Mouse (Mus musculus) heart, embryonic 14.5 days (tissue): ENCODE measurements around the gene Pih1d1. TPM values are rescaled to one million over a fixed set of nuclear protein-coding genes. Genes with fewer than 3 reads are reported as not detected.

Experiments used
- ATAC-seq: fragments of 200-750 bp; cut with Nextera tagmentation; 2 replicates; pipeline ENCODE4 v1.8.0; 2017; ENCODE audit warnings: low read depth, moderate TSS enrichment; ENCODE audit not compliant: insufficient number of reproducible peaks, insufficient read depth, low FRiP score
- H3K27ac ChIP-seq, 2 experiments: fragments of 200-500 bp in 1 of 2; fragments of 300-500 bp in 1 of 2; sonication (generic) in 1 of 2; replicated peaks in 1 of 2; 2 replicates each; pipeline ENCODE4 v1.5.1; 2012 to 2014; ENCODE audit warnings: low read depth in 2 of 2, low read length in 2 of 2, control low read depth in 1 of 2, mild to moderate bottlenecking in 1 of 2, mixed read lengths in 1 of 2; ENCODE audit not compliant: control insufficient read depth in 1 of 2, insufficient read depth in 1 of 2
- H3K27me3 ChIP-seq: fragments of 300-500 bp; sonication (generic); 2 replicates; pipeline ENCODE4 v1.6.1; 2014; ENCODE audit warnings: mild to moderate bottlenecking, low read length, control low read depth; ENCODE audit not compliant: control insufficient read depth, insufficient read depth
- H3K36me3 ChIP-seq: fragments of 300-500 bp; sonication (generic); 2 replicates; pipeline ENCODE4 v1.6.1; 2014; ENCODE audit warnings: mild to moderate bottlenecking, control low read depth, low read length, mixed read lengths; ENCODE audit not compliant: control insufficient read depth, insufficient read depth
- H3K4me1 ChIP-seq, 2 experiments: fragments of 200-500 bp in 1 of 2; fragments of 300-500 bp in 1 of 2; sonication (generic) in 1 of 2; 2 replicates each; pipeline ENCODE4 v1.6.1; 2012 to 2014; ENCODE audit warnings: low read length in 2 of 2, control low read depth in 1 of 2, mixed read lengths in 1 of 2; ENCODE audit not compliant: control insufficient read depth in 2 of 2, insufficient read depth in 2 of 2
- H3K4me2 ChIP-seq: fragments of 300-500 bp; sonication (generic); 2 replicates; pipeline ENCODE4 v1.6.1; 2014; ENCODE audit warnings: mild to moderate bottlenecking, low read length
- H3K4me3 ChIP-seq, 2 experiments: fragments of 200-500 bp in 1 of 2; fragments of 300-500 bp in 1 of 2; sonication (generic) in 1 of 2; 2 replicates each; pipeline ENCODE4 v1.5.1; 2012 to 2014; ENCODE audit warnings: low read length in 2 of 2, mild to moderate bottlenecking in 2 of 2, control low read depth in 1 of 2, low read depth in 1 of 2, moderate library complexity in 1 of 2; ENCODE audit not compliant: control insufficient read depth in 1 of 2, insufficient read depth in 1 of 2
- H3K9ac ChIP-seq: fragments of 300-500 bp; sonication (generic); 2 replicates; pipeline ENCODE4 v1.6.1; 2014; ENCODE audit warnings: mild to moderate bottlenecking, low read length
- H3K9me3 ChIP-seq: fragments of 300-500 bp; sonication (generic); 2 replicates; pipeline ENCODE4 v1.6.1; 2016; ENCODE audit warnings: low read length, control low read depth; ENCODE audit not compliant: control insufficient read depth
- WGBS: fragments of 180-500 bp; shearing (Covaris S2); extraction: QIAGEN DNeasy Blood & Tissue Kit; methylation state at CpG from one replicate; pipeline ENCODE4 v1.1.7; 2014; 5-methylcytosine and 5-hydroxymethylcytosine counted together
- polyA plus RNA-seq: library from polyadenylated mRNA; unstranded; fragments of >200 nt; fragmentation: Nextera tagmentation; extraction: Ambion mirVana; gene quantifications from 2 replicates; pipeline ENCODE4 v1.2.1, GENCODE M21; 2014

Gene Pih1d1
- polyA plus RNA-seq, 1 experiment from 2014 or later: 94.5 TPM

- no peak overlapping the region for H3K4me2 ChIP-seq
- peaks cover 6% of the 10 kb centered on the region; the same call in 1 of the 2 replicates for H3K27me3 ChIP-seq
- 74% methylated on average over 8 of the region's 8 CpGs for WGBS
- no peaks in the 10 kb centered on the region for H3K36me3 ChIP-seq
- H3K27ac ChIP-seq: no peak overlapping the region
- no peak overlapping the region for H3K9ac ChIP-seq
- no peak for ATAC-seq
- peaks cover 5 to 16% of the 10 kb centered on the region in 2 experiments; a peak in 3 of 4 replicates for H3K4me1 ChIP-seq
- H3K4me3 ChIP-seq: no peak overlapping the region
- H3K9me3 ChIP-seq: no peaks in the 10 kb centered on the region
Measured at GRCm38 (mm10) chr7:45133446-45134159, 20.5 kb upstream of the Pih1d1 start.

DNA sequence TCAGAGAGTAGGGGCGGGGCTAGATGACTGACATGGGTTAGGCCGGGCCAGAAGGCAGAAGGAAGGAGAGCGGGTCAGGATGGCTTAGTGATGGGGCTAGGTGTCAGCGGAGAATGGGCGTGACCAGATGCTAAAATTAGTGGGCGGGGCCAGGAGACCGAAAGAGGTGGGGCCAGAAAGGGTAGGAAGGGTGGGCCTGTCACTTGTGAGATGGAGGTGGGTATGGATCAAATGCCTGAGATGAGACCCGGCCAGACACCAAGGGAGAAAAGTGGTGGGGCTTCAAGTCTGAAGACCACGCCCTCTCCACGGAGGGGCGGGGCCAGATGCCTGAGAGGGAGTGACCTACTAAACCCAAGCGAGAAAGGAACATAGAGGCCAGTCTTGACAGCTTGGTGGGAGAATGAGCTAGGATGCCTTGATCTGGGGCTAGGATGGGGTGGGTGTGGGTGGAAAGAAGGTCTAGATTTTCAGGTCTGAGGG lies 19.5 kb upstream of the Pih1d1 start:
- H3K4me3 ChIP-seq: no peak overlapping the region
- WGBS: 14% methylated on average over 12 of the region's 12 CpGs

DNA sequence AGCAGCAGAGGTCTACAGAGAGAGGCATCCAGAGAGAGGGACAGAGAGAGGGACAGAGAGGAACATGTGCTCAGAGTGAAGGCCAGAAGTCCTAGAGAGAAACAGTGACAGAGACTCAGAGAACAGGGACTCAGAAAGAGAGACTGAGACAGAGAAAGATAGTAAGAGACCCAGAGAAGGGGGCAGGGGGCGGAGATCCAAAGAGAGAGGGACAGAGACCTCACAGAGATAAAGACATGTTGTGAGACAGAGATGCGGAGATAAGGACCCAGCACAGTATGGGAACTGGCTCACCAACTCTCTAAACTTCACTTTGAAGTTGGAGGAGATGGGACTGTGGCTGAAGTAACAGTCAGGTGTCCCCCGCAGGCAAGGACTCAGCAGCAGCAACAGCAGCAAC lies 18.7 kb upstream of the Pih1d1 start:
- WGBS: 59% methylated on average over 3 of the region's 3 CpGs
- Histone ChIP-seq H3K27ac (no peak overlapping the region), H3K9me3 (no peaks in the 10 kb centered on the region), H3K4me3 (peak overlapping the region in 1 of 2 experiments; percentile 60; a peak in 1 of 4 replicates), H3K36me3 (no peaks in the 10 kb centered on the region), H3K4me2 (peak overlapping the region; percentile 79), H3K27me3 (peaks cover 6% of the 10 kb centered on the region; the same call in 1 of the 2 replicates), H3K4me1 (peaks cover 0 to 8% of the 10 kb centered on the region in 2 experiments; a peak in 2 of 4 replicates), H3K9ac (no peak overlapping the region)
- ATAC-seq: no peak

More for the DNA sequence above, 19.5 kb upstream of the Pih1d1 start:
- H3K27ac ChIP-seq: no peak overlapping the region
- H3K36me3 ChIP-seq: no peaks in the 10 kb centered on the region
- no peaks in the 10 kb centered on the region for H3K9me3 ChIP-seq
- H3K4me2 ChIP-seq: no peak overlapping the region
- peak; percentile 38; the same call in 1 of the 2 replicates for ATAC-seq
- H3K9ac ChIP-seq: no peak overlapping the region
- peaks cover 2 to 12% of the 10 kb centered on the region in 2 experiments; a peak in 3 of 4 replicates for H3K4me1 ChIP-seq
- peaks cover 6% of the 10 kb centered on the region; the same call in 1 of the 2 replicates for H3K27me3 ChIP-seq

- Histone ChIP-seq H3K9ac (peak within 1 kb of the TSS; percentile 75), H3K27ac (no peak within 1 kb of the TSS), H3K9me3 (no peaks in the 10 kb centered on the region), H3K27me3 (peaks cover 6% of the 10 kb centered on the region; the same call in 1 of the 2 replicates), H3K4me1 (peaks cover 0 to 8% of the 10 kb centered on the region in 2 experiments; a peak in 2 of 4 replicates), H3K4me2 (peak within 1 kb of the TSS; percentile 79), H3K4me3 (peak within 1 kb of the TSS; percentile 60 to 79), H3K36me3 (no peaks in the 10 kb centered on the region)
- ATAC-seq: peak; percentile 64
- 2% methylated on average over 29 of the region's 29 CpGs for WGBS
Measured at GRCm38 (mm10) chr7:45135993-45136567, 18.0 kb upstream of the Pih1d1 start, which contains the start of the genes Gm45713 and Flt3l. Gene Gm45713 (minus strand): TSS chr7:45136231. Gene Flt3l (minus strand): TSS chr7:45136432.

GRCm38 (mm10) chr7:45137171-45138006 lies 16.7 kb upstream of the Pih1d1 start:
- H3K9ac ChIP-seq: no peak overlapping the region
- WGBS: 61% methylated on average over 12 of the region's 12 CpGs
- peaks cover 0 to 5% of the 10 kb centered on the region in 2 experiments; a peak in 2 of 4 replicates for H3K4me1 ChIP-seq
- peaks cover 6% of the 10 kb centered on the region; the same call in 1 of the 2 replicates for H3K27me3 ChIP-seq
- no peaks in the 10 kb centered on the region for H3K9me3 ChIP-seq
- H3K4me2 ChIP-seq: no peak overlapping the region
- H3K4me3 ChIP-seq: no peak overlapping the region
- no peak for ATAC-seq
- no peak overlapping the region for H3K27ac ChIP-seq
- peaks cover 6% of the 10 kb centered on the region for H3K36me3 ChIP-seq

GRCm38 (mm10) chr7:45138403-45138802 lies 15.7 kb upstream of the Pih1d1 start:
- H3K27me3 ChIP-seq: peaks cover 6% of the 10 kb centered on the region; the same call in 1 of the 2 replicates
- H3K9me3 ChIP-seq: no peaks in the 10 kb centered on the region
- H3K9ac ChIP-seq: no peak overlapping the region; the same call in 1 of the 2 replicates
- no peak overlapping the region for H3K4me3 ChIP-seq
- ATAC-seq: no peak
- H3K36me3 ChIP-seq: peaks cover 16% of the 10 kb centered on the region
- H3K4me1 ChIP-seq: peaks cover 0 to 5% of the 10 kb centered on the region in 2 experiments; a peak in 2 of 4 replicates
- no peak overlapping the region for H3K27ac ChIP-seq
- 85% methylated on average over 1 of the region's 1 CpGs for WGBS
- no peak overlapping the region for H3K4me2 ChIP-seq
